Mouse (Mus musculus): ENCODE results near the gene Dand5. TPM values are rescaled to one million over a fixed set of nuclear protein-coding genes. Genes with fewer than 3 reads are reported as not detected.
A peak's percentile ranks its signal among the peaks of the same experiment; 100 is the strongest.

Gene Dand5
- polyA plus RNA-seq, 1 experiment: 6.7 TPM

DNA sequence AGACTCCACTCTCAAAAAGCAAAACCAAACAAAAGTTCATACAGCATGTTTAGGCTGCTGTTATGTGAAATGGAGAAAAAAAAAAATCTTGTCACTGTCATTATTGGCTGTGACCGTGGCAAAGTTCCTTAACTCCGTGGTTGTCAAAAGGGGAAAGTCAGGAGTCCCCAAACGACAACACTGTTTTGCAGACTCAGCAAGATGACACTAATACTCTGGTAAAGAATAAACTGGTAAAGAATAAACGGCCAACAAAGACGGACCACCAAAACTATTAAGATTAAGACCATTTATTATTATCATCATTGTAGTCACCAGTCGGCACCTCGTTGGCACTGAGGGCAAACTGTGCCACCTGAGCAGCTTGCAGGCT is 17.2 kb upstream of the Dand5 start:
- Histone ChIP-seq H3K4me3 (peak overlapping the region; percentile 70), H3K79me2 (ENCODE audit: control insufficient read depth, insufficient read depth) (peaks cover 15% of the 10 kb centered on the region), H3K4me2 (ENCODE audit: low read depth) (peak overlapping the region; percentile 89), H3ac (ENCODE audit: control insufficient read depth, insufficient read length) (peak overlapping the region; percentile 74), H3K27me3 (ENCODE audit: control insufficient read depth, insufficient read depth, insufficient read length) (no peaks in the 10 kb centered on the region), H3K36me3 (ENCODE audit: control insufficient read depth, insufficient read depth) (peaks cover 56% of the 10 kb centered on the region)
- TF ChIP-seq TCF12 (IDR thresholded peaks at IDR 0.05; ENCODE audit: insufficient read depth, poor library complexity, severe bottlenecking) (no peak), MYOG (IDR thresholded peaks at IDR 0.05; ENCODE audit: control insufficient read depth in 1 of 3, insufficient read depth in 1 of 3, insufficient read length in 2 of 3, low read depth in 2 of 3) (no peak), TCF3 (IDR thresholded peaks at IDR 0.05; ENCODE audit: insufficient read length, low read depth) (no peak), SRF (IDR thresholded peaks at IDR 0.05; ENCODE audit: control insufficient read depth, insufficient read length, low read depth) (no peak), MAX (IDR thresholded peaks at IDR 0.05; ENCODE audit: low read depth) (no peak), REST (IDR thresholded peaks at IDR 0.05; ENCODE audit: insufficient read depth, insufficient read length) (no peak), E2F4 (IDR thresholded peaks at IDR 0.05; ENCODE audit: insufficient read depth) (no peak)

DNA sequence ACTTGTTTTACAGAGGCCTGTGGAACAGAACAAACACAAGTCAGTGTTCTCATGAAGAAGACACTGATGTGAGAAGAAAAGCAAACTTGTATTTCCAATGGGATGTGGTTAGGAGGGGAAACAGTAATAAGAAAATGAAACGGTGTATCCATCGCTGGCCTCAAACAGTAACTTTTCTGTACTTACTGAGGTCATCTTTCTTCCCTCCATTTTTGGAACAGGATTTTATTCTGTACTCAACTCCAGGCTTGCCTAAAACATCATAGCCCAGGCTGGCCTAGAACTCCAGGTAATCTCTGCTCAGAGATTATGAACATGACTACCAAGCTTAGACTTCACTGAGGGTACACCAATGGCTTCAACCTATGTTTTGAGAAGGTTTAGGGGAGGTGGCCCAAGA is 16.8 kb upstream of the Dand5 start:
- peaks cover 15% of the 10 kb centered on the region for H3K79me2 ChIP-seq (ENCODE audit: control insufficient read depth, insufficient read depth)
- no peak for TF ChIP-seq TCF3 (IDR thresholded peaks at IDR 0.05; ENCODE audit: insufficient read length, low read depth)
- TF ChIP-seq E2F4 (IDR thresholded peaks at IDR 0.05; ENCODE audit: insufficient read depth): no peak
- TF ChIP-seq REST (IDR thresholded peaks at IDR 0.05; ENCODE audit: insufficient read depth, insufficient read length): no peak
- TF ChIP-seq TCF12 (IDR thresholded peaks at IDR 0.05; ENCODE audit: insufficient read depth, poor library complexity, severe bottlenecking): no peak
- no peak for TF ChIP-seq CEBPB (IDR thresholded peaks at IDR 0.05; ENCODE audit: insufficient read depth, poor library complexity, severe bottlenecking)
- TF ChIP-seq SRF (IDR thresholded peaks at IDR 0.05; ENCODE audit: control insufficient read depth, insufficient read length, low read depth): no peak
- TF ChIP-seq MYOD1 (IDR thresholded peaks at IDR 0.05; ENCODE audit: control insufficient read depth in 1 of 3, insufficient read length in 2 of 3, low read depth in 2 of 3): no peak
- no peak for TF ChIP-seq POLR2A (IDR thresholded peaks at IDR 0.05; ENCODE audit: insufficient read length, low read depth)
- TF ChIP-seq USF1 (IDR thresholded peaks at IDR 0.05; ENCODE audit: low read depth): no peak
- TF ChIP-seq MYOG (IDR thresholded peaks at IDR 0.05; ENCODE audit: control insufficient read depth in 1 of 3, insufficient read depth in 1 of 3, insufficient read length in 2 of 3, low read depth in 2 of 3): no peak
- TF ChIP-seq MAX (IDR thresholded peaks at IDR 0.05; ENCODE audit: low read depth): no peak
- TF ChIP-seq POLR2AphosphoS2 (IDR thresholded peaks at IDR 0.05; ENCODE audit: insufficient read length, low read depth): no peak
- H3K36me3 ChIP-seq (ENCODE audit: control insufficient read depth, insufficient read depth): peaks cover 56% of the 10 kb centered on the region
- peak overlapping the region; percentile 70 for H3K4me3 ChIP-seq
- peak overlapping the region; percentile 89 for H3K4me2 ChIP-seq (ENCODE audit: low read depth)
- peak overlapping the region; percentile 74 for H3ac ChIP-seq (ENCODE audit: control insufficient read depth, insufficient read length)
- no peaks in the 10 kb centered on the region for H3K27me3 ChIP-seq (ENCODE audit: control insufficient read depth, insufficient read depth, insufficient read length)

DNA sequence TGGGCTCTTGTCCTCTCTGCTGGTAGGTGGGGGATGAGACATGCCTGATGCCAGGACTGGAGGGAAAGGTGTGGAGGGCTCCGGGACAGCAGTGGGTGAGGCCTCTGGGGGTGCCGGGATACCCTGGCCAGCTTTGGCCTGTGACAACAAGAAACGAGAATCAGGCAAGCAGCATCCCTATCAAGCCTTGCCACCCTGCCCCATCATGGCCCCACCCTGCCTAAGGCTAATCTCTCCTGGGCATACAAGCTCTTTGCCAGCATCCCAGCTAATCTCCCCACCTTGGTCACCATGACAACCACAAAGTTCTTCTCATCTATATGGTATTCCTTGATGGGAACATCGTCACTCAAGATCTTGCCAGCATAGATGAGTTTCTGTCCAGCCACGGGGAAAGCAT is 15.9 kb upstream of the Dand5 start:
- TF ChIP-seq MYOG (IDR thresholded peaks at IDR 0.05; ENCODE audit: control insufficient read depth in 1 of 3, insufficient read depth in 1 of 3, insufficient read length in 2 of 3, low read depth in 2 of 3) (no peak), MYOD1 (IDR thresholded peaks at IDR 0.05; ENCODE audit: control insufficient read depth in 1 of 3, insufficient read length in 2 of 3, low read depth in 2 of 3) (no peak), POLR2A (IDR thresholded peaks at IDR 0.05; ENCODE audit: insufficient read length, low read depth) (no peak), MAX (IDR thresholded peaks at IDR 0.05; ENCODE audit: low read depth) (no peak), REST (IDR thresholded peaks at IDR 0.05; ENCODE audit: insufficient read depth, insufficient read length) (no peak), E2F4 (IDR thresholded peaks at IDR 0.05; ENCODE audit: insufficient read depth) (no peak), USF1 (IDR thresholded peaks at IDR 0.05; ENCODE audit: low read depth) (no peak), TCF3 (IDR thresholded peaks at IDR 0.05; ENCODE audit: insufficient read length, low read depth) (no peak), POLR2AphosphoS2 (IDR thresholded peaks at IDR 0.05; ENCODE audit: insufficient read length, low read depth) (no peak)
- H3K4me3 ChIP-seq: no peak overlapping the region
- H3K27me3 ChIP-seq (ENCODE audit: control insufficient read depth, insufficient read depth, insufficient read length): no peaks in the 10 kb centered on the region
- H3ac ChIP-seq (ENCODE audit: control insufficient read depth, insufficient read length): no peak overlapping the region
- H3K36me3 ChIP-seq (ENCODE audit: control insufficient read depth, insufficient read depth): peaks cover 55% of the 10 kb centered on the region
- H3K4me2 ChIP-seq (ENCODE audit: low read depth): no peak overlapping the region
- peaks cover 15% of the 10 kb centered on the region for H3K79me2 ChIP-seq (ENCODE audit: control insufficient read depth, insufficient read depth)

DNA sequence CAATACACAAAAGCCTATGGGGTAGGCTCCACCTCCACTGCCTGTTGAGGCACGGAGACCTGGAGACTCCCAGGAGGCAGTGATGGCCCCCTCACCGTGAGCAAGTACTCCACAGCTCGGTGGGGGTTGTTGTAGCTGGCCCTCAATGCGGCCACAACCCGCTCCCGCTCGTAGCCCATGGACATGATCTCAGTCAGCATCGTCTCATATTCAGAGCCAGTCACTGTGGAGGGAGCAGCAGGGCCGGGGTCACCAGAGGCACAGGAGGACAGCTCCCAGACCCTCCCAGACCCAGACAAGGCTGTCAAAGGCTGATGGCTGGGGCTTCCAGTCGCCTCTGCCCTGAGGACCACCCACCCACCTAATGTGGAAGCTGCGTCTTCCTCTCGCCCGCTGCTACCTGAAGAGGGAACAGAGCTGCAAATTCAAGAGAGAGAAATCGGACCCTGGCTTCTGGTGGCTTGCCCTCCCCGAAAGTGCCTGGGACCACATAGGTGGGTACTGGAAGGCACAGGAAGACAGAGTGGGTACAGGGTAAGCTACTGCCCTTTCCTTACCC is 15.4 kb upstream of the Dand5 start:
- H3K79me2 ChIP-seq (ENCODE audit: control insufficient read depth, insufficient read depth): peaks cover 18% of the 10 kb centered on the region
- peaks cover 49% of the 10 kb centered on the region for H3K36me3 ChIP-seq (ENCODE audit: control insufficient read depth, insufficient read depth)
- H3K4me2 ChIP-seq (ENCODE audit: low read depth): no peak overlapping the region
- H3K27me3 ChIP-seq (ENCODE audit: control insufficient read depth, insufficient read depth, insufficient read length): no peaks in the 10 kb centered on the region
- no peak for TF ChIP-seq POLR2AphosphoS2 (IDR thresholded peaks at IDR 0.05; ENCODE audit: insufficient read length, low read depth)
- TF ChIP-seq MYOD1 (IDR thresholded peaks at IDR 0.05; ENCODE audit: control insufficient read depth in 1 of 3, insufficient read length in 2 of 3, low read depth in 2 of 3): no peak
- no peak for TF ChIP-seq SRF (IDR thresholded peaks at IDR 0.05; ENCODE audit: control insufficient read depth, insufficient read length, low read depth)
- no peak for TF ChIP-seq REST (IDR thresholded peaks at IDR 0.05; ENCODE audit: insufficient read depth, insufficient read length)
- TF ChIP-seq MAX (IDR thresholded peaks at IDR 0.05; ENCODE audit: low read depth): no peak
- no peak for TF ChIP-seq POLR2A (IDR thresholded peaks at IDR 0.05; ENCODE audit: insufficient read length, low read depth)
- TF ChIP-seq E2F4 (IDR thresholded peaks at IDR 0.05; ENCODE audit: insufficient read depth): no peak
- no peak for TF ChIP-seq CEBPB (IDR thresholded peaks at IDR 0.05; ENCODE audit: insufficient read depth, poor library complexity, severe bottlenecking)
- TF ChIP-seq MYOG (IDR thresholded peaks at IDR 0.05; ENCODE audit: control insufficient read depth in 1 of 3, insufficient read depth in 1 of 3, insufficient read length in 2 of 3, low read depth in 2 of 3): no peak
- no peak for TF ChIP-seq TCF12 (IDR thresholded peaks at IDR 0.05; ENCODE audit: insufficient read depth, poor library complexity, severe bottlenecking)
- TF ChIP-seq TCF3 (IDR thresholded peaks at IDR 0.05; ENCODE audit: insufficient read length, low read depth): no peak
- no peak for TF ChIP-seq USF1 (IDR thresholded peaks at IDR 0.05; ENCODE audit: low read depth)
- H3ac ChIP-seq (ENCODE audit: control insufficient read depth, insufficient read length): no peak overlapping the region
- no peak overlapping the region for H3K4me3 ChIP-seq
